Mouse (Mus musculus): ENCODE results near the gene Ffar1. TPM values are rescaled to one million over a fixed set of nuclear protein-coding genes. Genes with fewer than 3 reads are reported as not detected.

Ffar1 gene
- not detected in 2 replicates for polyA plus RNA-seq (2016; fragmentation: Nextera tagmentation; extraction: Ambion mirVana)

GRCm38 (mm10) chr7:30861464-30861863 lies at the start of gene Ffar1:
Ffar1 (minus strand) TSS chr7:30861564.
- H3K27ac ChIP-seq: no peak within 1 kb of the TSS
- no peak within 1 kb of the TSS for H3K4me3 ChIP-seq
- H3K4me1 ChIP-seq (replicated peaks): peaks cover 11% of the 10 kb centered on the region; the same call in 1 of the 2 replicates
- DNase-seq (ENCODE audit: low spot score): no peak
- H3K36me3 ChIP-seq: no peaks in the 10 kb centered on the region
- no peaks in the 10 kb centered on the region for H3K9me3 ChIP-seq
- WGBS: 86% methylated on average over 12 of the region's 12 CpGs
- no peaks in the 10 kb centered on the region for H3K27me3 ChIP-seq (ENCODE audit: insufficient read depth, poor library complexity, severe bottlenecking)

GRCm38 (mm10) chr7:30909773-30910172 lies 48.4 kb upstream of the Ffar1 start:
- no peak overlapping the region for H3K4me3 ChIP-seq
- H3K36me3 ChIP-seq: no peaks in the 10 kb centered on the region
- DNase-seq (ENCODE audit: low spot score): no peak
- peaks cover 9% of the 10 kb centered on the region; the same call in 1 of the 2 replicates for H3K27me3 ChIP-seq (ENCODE audit: insufficient read depth, poor library complexity, severe bottlenecking)
- no peaks in the 10 kb centered on the region for H3K9me3 ChIP-seq
- WGBS: 83% methylated on average over 6 of the region's 6 CpGs
- H3K27ac ChIP-seq: no peak overlapping the region
- H3K4me1 ChIP-seq (replicated peaks): peaks cover 12% of the 10 kb centered on the region

- H3K27ac ChIP-seq: no peak overlapping the region
- peaks cover 9% of the 10 kb centered on the region; the same call in 1 of the 2 replicates for H3K27me3 ChIP-seq (ENCODE audit: insufficient read depth, poor library complexity, severe bottlenecking)
- peaks cover 12% of the 10 kb centered on the region for H3K4me1 ChIP-seq (replicated peaks)
- peak overlapping the region; percentile 48 for H3K4me3 ChIP-seq
- H3K36me3 ChIP-seq: no peaks in the 10 kb centered on the region
- whole genome bisulfite sequencing: 29% methylated on average over 16 of the region's 17 CpGs
- no peak for DNase-seq (ENCODE audit: low spot score)
- H3K9me3 ChIP-seq: no peaks in the 10 kb centered on the region
Measured at GRCm38 (mm10) chr7:30908992-30909431, 47.6 kb upstream of the Ffar1 start.

- no peaks in the 10 kb centered on the region for H3K9me3 ChIP-seq
- H3K4me1 ChIP-seq (replicated peaks): peaks cover 12% of the 10 kb centered on the region
- peak; percentile 65 for DNase-seq (ENCODE audit: low spot score)
- peaks cover 9% of the 10 kb centered on the region; the same call in 1 of the 2 replicates for H3K27me3 ChIP-seq (ENCODE audit: insufficient read depth, poor library complexity, severe bottlenecking)
- WGBS: 2% methylated on average over 26 of the region's 26 CpGs
- peak overlapping the region; percentile 48 for H3K4me3 ChIP-seq
- no peaks in the 10 kb centered on the region for H3K36me3 ChIP-seq
- no peak overlapping the region for H3K27ac ChIP-seq
Measured at GRCm38 (mm10) chr7:30908277-30908991, 47.1 kb upstream of the Ffar1 start.

GRCm38 (mm10) chr7:30904042-30904441 lies 42.7 kb upstream of the Ffar1 start:
- H3K4me3 ChIP-seq: no peak overlapping the region
- peaks cover 15% of the 10 kb centered on the region for H3K4me1 ChIP-seq (replicated peaks)
- H3K27me3 ChIP-seq (ENCODE audit: insufficient read depth, poor library complexity, severe bottlenecking): peaks cover 9% of the 10 kb centered on the region; the same call in 1 of the 2 replicates
- WGBS: 54% methylated on average over 4 of the region's 4 CpGs
- H3K27ac ChIP-seq: no peak overlapping the region
- DNase-seq (ENCODE audit: low spot score): no peak
- H3K36me3 ChIP-seq: no peaks in the 10 kb centered on the region
- no peaks in the 10 kb centered on the region for H3K9me3 ChIP-seq

- Histone ChIP-seq H3K9me3 (no peaks in the 10 kb centered on the region), H3K4me3 (no peak overlapping the region), H3K27me3 (ENCODE audit: insufficient read depth, poor library complexity, severe bottlenecking) (no peaks in the 10 kb centered on the region), H3K4me1 (replicated peaks) (peaks cover 16% of the 10 kb centered on the region; the same call in 1 of the 2 replicates), H3K36me3 (no peaks in the 10 kb centered on the region), H3K27ac (no peak overlapping the region)
- DNase-seq (ENCODE audit: low spot score): no peak
- 87% methylated on average over 3 of the region's 3 CpGs for WGBS
Measured at GRCm38 (mm10) chr7:30895217-30895616, 33.9 kb upstream of the Ffar1 start.

- H3K27me3 ChIP-seq (ENCODE audit: insufficient read depth, poor library complexity, severe bottlenecking): no peaks in the 10 kb centered on the region
- peak overlapping the region; percentile 56 for H3K27ac ChIP-seq
- DNase-seq (ENCODE audit: low spot score): no peak
- no peak overlapping the region for H3K4me3 ChIP-seq
- peaks cover 14% of the 10 kb centered on the region; the same call in 1 of the 2 replicates for H3K4me1 ChIP-seq (replicated peaks)
- no peaks in the 10 kb centered on the region for H3K36me3 ChIP-seq
- WGBS: 61% methylated on average over 3 of the region's 3 CpGs
- H3K9me3 ChIP-seq: no peaks in the 10 kb centered on the region
Measured at GRCm38 (mm10) chr7:30892515-30892914, 31.2 kb upstream of the Ffar1 start.

GRCm38 (mm10) chr7:30891746-30892145 lies 30.4 kb upstream of the Ffar1 start:
- WGBS: 85% methylated on average over 9 of the region's 9 CpGs
- no peaks in the 10 kb centered on the region for H3K27me3 ChIP-seq (ENCODE audit: insufficient read depth, poor library complexity, severe bottlenecking)
- H3K27ac ChIP-seq: no peak overlapping the region
- H3K4me3 ChIP-seq: no peak overlapping the region
- H3K9me3 ChIP-seq: no peaks in the 10 kb centered on the region
- no peaks in the 10 kb centered on the region for H3K36me3 ChIP-seq
- DNase-seq (ENCODE audit: low spot score): no peak
- peaks cover 14% of the 10 kb centered on the region; the same call in 1 of the 2 replicates for H3K4me1 ChIP-seq (replicated peaks)

GRCm38 (mm10) chr7:30890681-30891080 lies 29.3 kb upstream of the Ffar1 start:
- no peak overlapping the region for H3K27ac ChIP-seq
- no peak for DNase-seq (ENCODE audit: low spot score)
- H3K36me3 ChIP-seq: no peaks in the 10 kb centered on the region
- peaks cover 9% of the 10 kb centered on the region; the same call in 1 of the 2 replicates for H3K4me1 ChIP-seq (replicated peaks)
- no peaks in the 10 kb centered on the region for H3K9me3 ChIP-seq
- WGBS: 78% methylated on average over 2 of the region's 2 CpGs
- no peak overlapping the region for H3K4me3 ChIP-seq
- H3K27me3 ChIP-seq (ENCODE audit: insufficient read depth, poor library complexity, severe bottlenecking): no peaks in the 10 kb centered on the region

GRCm38 (mm10) chr7:30888786-30889185 lies 27.4 kb upstream of the Ffar1 start:
- H3K27ac ChIP-seq: no peak overlapping the region
- peaks cover 9% of the 10 kb centered on the region; the same call in 1 of the 2 replicates for H3K4me1 ChIP-seq (replicated peaks)
- H3K9me3 ChIP-seq: no peaks in the 10 kb centered on the region
- no peaks in the 10 kb centered on the region for H3K36me3 ChIP-seq
- 80% methylated on average over 7 of the region's 7 CpGs for WGBS
- H3K4me3 ChIP-seq: no peak overlapping the region
- no peaks in the 10 kb centered on the region for H3K27me3 ChIP-seq (ENCODE audit: insufficient read depth, poor library complexity, severe bottlenecking)
- no peak for DNase-seq (ENCODE audit: low spot score)

- no peak for DNase-seq (ENCODE audit: low spot score)
- Histone ChIP-seq H3K9me3 (no peaks in the 10 kb centered on the region), H3K36me3 (no peaks in the 10 kb centered on the region), H3K4me1 (replicated peaks) (peaks cover 6% of the 10 kb centered on the region; the same call in 1 of the 2 replicates), H3K27me3 (ENCODE audit: insufficient read depth, poor library complexity, severe bottlenecking) (no peaks in the 10 kb centered on the region), H3K27ac (no peak overlapping the region), H3K4me3 (no peak overlapping the region)
- WGBS: 86% methylated on average over 14 of the region's 14 CpGs
Measured at GRCm38 (mm10) chr7:30887568-30888188, 26.3 kb upstream of the Ffar1 start.

- Histone ChIP-seq H3K9me3 (0 out of 2 replicates have a peak, but pooled peaks cover 4% of the 10 kb centered on the region), H3K4me3 (no peak overlapping the region), H3K4me1 (replicated peaks) (no peaks in the 10 kb centered on the region), H3K36me3 (no peaks in the 10 kb centered on the region), H3K27me3 (ENCODE audit: insufficient read depth, poor library complexity, severe bottlenecking) (no peaks in the 10 kb centered on the region), H3K27ac (no peak overlapping the region)
- 89% methylated on average over 4 of the region's 4 CpGs for WGBS
- DNase-seq (ENCODE audit: low spot score): no peak
Measured at GRCm38 (mm10) chr7:30886852-30887251, 25.5 kb upstream of the Ffar1 start.

- H3K9me3 ChIP-seq: 0 out of 2 replicates have a peak, but pooled peaks cover 4% of the 10 kb centered on the region
- H3K4me3 ChIP-seq: no peak overlapping the region
- no peaks in the 10 kb centered on the region for H3K36me3 ChIP-seq
- no peak for DNase-seq (ENCODE audit: low spot score)
- no peak overlapping the region for H3K27ac ChIP-seq
- no peaks in the 10 kb centered on the region for H3K27me3 ChIP-seq (ENCODE audit: insufficient read depth, poor library complexity, severe bottlenecking)
- no peaks in the 10 kb centered on the region for H3K4me1 ChIP-seq (replicated peaks)
Measured at GRCm38 (mm10) chr7:30884047-30884446, 22.7 kb upstream of the Ffar1 start.
